Mouse (Mus musculus) v-Abl transformed pro-B cells (cell line): ENCODE measurements at regions not wholly inside any gene's neighbourhood (a gene's known extent, or its start where the extent isn't known, plus 50 kb on each side); places are given as distances from the start of the nearest gene placed in this dataset.

Source experiments
- in situ Hi-C, 2 experiments: fragments of 400-800 bp; cut with MboI; formaldehyde crosslinking; loops; one replicate each; pipeline ENCODE4 v1.15.1; 2025; ENCODE audit not compliant: unreplicated experiment in 2 of 2

DNA sequence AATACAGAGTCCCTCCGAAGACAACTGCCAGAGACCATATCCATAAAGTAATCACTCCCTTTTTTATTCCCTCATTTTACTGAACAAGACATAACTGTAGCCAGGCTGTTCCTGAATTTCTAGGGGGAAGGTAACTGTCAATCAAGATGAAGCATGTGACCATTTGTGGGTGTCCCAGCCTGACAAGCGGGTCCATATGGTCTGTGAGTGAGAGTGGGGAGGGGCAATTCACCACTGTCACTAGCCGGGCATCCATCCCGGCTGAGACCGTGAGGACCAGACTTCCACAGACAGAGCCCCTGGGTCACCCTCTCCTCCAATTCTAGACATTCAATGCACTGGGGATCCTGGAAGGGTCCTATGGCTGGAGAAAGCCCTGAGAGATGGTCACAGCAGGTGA lies 54.6 kb downstream of the Gm11733 start:
- in situ Hi-C loops = no loop called here

DNA sequence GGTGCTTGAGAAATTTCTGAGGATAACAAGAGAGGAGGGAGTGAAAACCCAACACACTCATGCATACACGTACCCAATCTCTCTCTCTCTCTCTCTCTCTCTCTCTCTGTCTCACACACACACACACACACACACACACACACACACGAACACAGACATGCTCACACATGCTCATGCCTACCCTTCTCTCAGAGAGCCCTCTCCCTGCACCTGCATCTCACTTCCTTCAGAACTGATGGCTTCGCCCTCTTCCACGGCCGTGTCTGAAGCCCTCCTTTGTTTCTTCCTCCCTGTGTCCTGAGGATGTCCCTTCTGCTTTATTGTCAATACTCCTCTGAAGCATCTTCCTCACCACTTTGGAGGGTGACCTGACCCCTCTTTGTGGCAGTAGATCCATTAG lies 56.4 kb downstream of the Gm11733 start:
- in situ Hi-C loops = no loop called here

DNA sequence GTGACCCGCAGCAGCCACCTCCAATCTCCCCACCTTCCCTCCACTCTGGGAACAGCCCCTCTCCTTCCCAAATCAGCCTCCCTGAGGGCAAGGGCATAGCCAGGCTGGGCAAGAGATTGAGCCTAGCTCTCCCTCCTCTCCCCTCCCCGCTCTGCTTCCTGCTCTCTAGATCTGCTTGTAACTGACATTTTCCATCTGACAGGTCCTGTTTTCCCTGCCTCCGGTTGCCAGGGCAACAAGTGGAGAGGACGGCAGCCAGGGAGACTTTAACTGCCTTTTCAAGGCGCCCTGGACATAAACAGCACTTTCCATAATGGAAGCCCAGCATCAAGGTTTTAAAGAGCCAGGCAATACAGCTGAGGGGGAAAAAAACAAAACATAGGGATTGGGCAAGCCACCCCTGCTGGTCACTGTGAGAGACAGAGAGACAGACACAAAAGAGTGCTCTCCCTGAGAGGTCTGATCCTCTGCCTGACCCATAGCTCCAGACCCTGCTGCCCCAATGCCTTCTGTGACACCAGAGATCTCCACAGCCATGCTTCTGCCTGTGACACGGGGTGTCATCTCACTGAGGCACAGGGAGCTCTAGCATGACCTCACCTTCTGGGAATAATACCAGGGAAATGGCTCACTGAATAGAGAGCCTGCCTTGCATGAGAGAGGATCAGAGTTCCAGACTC lies 57.2 kb downstream of the Gm11733 start:
- in situ Hi-C loops = no loop called here

DNA sequence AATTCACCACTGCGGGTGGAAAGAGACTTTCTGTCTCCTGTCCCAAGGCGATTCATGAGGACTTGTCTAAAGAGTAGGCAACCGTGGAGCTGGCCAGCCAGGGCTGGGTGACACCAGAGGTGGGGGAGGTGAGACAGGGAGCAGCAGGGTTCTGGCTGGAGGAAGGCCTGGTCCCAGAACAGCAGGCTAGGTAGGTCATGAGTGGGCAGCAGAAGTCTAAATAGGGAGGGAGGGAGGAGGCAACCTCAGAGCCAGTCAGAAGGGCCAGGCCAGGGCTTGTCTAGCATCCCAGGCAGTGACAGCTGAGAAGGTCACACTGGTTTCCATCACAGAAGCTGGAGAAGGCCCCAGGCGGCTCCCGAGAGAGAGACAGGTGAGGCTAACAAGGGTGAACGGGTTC lies 59.0 kb downstream of the Gm11733 start:
- in situ Hi-C loops = no loop called here

DNA sequence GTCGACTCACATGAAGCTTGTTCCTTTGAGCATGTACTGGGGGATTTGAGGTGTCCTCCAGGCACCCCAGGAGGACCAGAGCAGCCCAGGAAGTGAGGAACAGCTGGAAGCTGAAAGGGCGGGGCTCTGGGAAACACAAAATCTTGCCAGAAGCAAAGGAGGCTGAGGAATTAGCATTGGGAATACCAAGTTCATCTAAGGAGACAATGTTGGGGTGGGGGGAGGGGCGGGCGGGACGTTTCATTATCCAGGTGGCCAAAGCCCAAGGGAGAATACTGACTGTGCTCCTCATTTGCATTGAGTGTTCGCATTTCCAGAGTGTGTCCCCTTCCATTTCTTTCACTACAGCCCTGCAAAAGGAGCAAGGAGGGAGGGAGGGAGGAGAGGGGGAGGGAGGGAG lies 60.3 kb downstream of the Gm11733 start:
- in situ Hi-C loops = no loop called here

DNA sequence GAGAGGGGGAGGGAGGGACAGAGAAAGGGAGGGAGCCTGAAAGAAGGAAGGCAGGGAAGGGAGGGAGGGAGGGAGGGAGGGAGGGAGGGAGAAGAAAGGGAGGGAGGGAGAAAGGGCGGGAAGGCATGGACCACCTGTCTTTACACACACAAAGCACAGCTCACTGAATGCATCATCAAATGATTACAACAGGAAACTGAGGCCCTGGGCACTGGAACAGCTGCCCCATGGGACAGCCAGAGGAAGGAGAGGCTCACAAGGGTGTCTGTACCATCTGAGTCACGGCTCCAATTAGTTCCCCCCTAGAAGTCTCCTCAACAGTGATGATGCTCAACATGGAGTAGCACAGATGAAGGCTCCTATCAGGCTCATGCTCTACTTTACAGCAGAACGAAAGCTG lies 60.8 kb downstream of the Gm11733 start:
- in situ Hi-C loops = no loop called here

DNA sequence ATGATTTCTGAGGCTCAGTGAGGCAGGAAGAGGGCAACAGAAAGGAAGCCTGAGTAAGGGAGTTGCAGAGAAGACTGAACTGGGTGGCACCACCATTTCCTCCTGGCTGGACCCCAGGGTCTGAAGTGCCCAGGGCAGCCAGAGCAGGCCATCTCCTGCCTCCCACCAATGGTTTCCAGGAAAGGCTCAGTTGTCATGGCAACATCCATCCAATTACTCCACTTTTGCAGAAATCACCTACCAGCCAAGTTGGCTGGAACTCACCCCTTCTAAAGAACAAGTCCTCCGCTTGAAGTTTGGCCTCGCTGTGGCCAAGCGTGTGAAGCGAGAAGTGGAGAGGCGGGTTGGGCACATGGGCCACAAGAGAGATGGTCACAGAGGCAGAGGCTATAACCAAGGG lies 67.8 kb downstream of the Gm11733 start:
- in situ Hi-C loops = no loop called here

DNA sequence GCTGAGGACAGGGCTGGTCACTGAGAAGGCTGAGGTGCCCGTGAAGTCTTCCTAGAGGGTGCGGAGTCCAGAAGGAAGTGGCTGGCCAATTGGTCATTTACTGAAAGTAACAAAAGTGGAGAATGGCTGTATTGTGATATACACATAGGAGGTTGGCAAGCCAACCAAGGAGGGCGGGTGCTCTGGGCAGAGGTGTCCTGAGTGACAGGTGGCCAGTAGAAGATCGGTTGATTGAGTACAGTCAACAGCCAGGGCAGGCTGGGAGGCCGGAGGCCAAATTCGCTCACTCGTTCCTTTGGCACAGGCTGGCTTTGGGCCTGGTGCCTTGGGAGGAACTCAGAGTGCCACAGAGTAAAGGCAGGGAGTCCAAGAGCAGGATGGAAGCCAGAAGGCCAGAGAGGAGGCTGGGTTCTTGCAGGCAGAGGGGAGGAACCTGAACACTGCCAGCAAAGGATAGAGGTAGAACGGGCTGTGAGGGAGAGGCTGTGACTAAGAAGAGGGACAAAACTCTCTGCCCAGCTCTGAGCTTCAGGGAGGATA lies 68.3 kb downstream of the Gm11733 start:
- in situ Hi-C loops = no loop called here

DNA sequence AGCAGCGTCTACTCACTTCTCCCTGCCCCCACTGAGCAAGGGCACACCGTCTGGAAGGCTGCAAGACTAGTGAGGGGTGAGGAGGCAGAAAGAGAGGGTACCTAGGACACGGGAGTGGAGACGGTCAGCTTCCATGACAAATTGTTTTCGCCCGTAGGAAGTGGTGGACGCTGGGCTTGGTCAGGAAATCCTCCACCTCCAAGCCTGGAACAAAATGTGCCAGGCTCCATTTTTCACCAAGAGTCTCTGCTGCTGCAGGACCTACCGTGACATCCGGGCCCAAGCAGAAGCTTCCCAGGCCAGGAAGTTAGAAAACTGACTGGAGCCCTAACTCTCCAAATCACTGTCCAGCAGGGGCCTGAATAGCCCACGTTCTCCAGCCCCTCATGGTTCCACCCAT lies 69.9 kb downstream of the Gm11733 start:
- in situ Hi-C loops = no loop called here

DNA sequence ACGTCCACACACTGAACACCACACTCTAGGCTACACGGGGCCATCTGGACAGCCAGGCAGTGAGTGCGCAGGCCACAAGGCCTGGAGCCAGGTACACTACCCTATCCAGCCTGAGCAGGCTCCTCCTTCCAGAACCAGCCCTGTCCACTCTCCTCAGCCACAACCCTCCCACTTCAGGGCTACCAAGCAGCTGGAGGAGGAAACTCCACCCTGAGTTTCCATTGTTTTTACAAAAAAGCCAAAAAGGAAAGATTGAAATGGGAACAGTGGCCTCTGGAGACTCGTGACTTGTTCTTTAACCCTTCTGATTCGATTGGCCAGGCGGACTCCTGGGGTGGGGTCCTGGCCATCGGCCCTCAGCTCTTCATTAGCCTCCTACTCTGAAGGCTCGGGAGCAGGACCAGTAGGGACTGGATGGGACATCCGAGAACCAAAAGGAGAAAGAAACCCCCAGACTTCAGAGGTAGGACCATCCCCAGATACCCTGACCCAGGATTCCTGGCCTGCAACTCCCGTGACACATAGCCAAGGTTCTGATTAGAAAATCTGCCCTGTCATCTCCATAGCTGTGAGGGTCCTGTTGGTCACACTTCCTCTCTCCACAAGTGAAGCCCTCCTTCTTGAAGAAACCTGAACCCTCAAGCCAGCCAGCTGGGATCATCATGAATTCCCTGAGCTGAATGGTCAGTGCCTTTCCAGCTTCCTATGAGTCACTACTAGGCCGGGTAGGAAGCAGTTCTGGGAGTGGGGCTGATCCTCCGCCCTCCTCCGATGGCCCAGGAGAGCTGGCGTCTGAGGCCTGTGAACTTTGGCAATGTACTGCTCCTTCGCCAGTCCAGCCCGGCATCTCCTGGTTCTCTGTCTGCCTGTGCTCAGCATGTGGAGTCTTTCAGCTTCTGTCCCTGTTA lies 73.6 kb downstream of the Gm11733 start:
- in situ Hi-C loops = no loop called here

DNA sequence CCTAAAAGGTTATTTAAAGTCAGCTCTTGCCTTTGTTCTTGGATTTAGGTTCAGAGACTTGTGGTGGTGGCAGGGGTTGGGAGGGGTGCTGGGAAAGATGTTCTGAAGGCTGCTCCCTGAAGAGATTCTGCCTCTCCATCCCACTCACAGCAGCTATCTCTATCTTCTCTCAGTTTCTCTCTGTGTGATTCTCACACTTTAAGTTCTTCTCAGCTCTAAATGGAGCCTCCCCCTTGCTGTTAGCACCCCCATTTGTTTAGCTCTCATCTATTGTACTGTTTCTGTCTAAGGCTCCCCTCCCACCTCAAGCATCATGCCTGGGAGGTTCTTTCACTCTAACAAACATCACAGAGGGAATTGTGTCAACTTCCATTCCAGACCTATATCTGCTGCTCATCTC lies 75.7 kb downstream of the Gm11733 start:
- in situ Hi-C loops = no loop called here

DNA sequence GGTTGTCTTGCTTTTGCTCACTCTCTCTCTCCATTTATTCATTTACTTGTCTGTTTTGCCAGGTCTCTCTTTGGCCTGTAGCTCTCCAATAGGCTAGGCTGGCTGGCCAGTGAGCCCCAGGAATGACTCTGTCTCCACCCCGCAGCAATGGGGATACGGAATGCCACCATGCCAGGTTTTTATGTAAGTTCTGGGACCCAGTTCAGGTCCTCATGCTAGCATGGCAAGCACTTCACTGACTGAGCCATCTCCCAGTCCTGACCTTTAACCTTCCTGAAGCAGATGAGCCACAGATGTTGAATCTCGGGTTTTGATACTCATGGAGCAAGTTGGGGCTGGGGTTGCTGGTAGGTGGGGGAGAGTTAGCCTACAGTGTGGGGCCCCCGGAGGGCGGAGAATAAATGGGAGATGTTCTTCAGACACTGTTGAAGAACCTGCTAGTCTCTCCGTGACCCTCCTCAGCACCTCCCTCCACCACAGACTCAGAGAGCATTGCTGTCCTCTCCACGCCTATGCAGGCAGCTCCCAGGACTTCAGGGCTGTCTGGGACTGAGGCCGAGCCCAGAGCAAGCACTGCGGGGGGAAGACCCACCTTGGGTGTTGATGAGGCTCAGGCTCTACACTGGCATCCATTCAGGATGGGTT lies 83.9 kb downstream of the Gm11733 start:
- in situ Hi-C loops = no loop called here

DNA sequence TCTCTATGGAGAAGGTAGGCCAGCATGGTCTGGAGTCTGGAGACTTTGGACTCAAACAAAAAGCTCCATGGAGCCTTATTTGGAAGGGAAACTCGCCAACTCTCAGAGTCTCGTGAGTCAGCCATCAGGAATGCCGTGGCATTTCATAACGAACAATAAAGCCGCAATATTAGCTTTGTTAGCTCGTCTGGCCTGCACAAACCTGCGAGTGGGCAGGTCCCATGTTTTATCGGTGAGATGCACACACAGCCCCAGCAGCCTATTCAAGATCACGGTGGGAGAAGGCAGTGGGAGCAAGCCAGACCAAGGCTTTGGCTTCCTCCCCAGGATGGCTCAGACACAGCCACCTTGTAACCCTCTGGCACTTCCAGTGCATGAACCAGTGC lies 84.4 kb downstream of the Gm11733 start:
- in situ Hi-C loops = no loop called here

DNA sequence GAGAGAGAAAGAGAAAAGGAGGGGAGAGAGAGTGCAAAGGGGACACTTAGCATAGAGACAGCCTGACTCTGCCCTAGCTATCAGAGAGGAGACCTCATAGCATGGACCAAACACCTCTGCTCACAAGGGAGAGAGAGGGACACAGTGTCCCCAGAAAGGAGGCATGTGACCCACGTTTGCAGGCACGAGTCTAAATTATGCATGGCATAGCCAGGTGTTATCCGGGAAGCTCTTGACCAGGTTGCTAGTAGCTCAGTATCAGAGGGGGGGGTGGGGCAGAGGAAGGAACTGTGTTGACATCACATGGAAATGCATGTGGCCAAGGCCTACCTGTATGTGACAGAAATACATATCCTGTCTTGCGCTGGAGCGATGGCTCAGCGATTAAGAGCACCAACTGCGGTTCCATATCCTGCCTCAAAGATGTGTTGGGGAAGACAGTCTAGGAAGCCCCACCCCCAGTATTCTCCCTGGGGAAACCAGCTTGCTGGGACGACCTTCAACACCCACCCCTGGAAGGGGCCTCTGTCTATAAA lies 84.5 kb upstream of the Tnrc6c start:
- in situ Hi-C loops = no loop called here

DNA sequence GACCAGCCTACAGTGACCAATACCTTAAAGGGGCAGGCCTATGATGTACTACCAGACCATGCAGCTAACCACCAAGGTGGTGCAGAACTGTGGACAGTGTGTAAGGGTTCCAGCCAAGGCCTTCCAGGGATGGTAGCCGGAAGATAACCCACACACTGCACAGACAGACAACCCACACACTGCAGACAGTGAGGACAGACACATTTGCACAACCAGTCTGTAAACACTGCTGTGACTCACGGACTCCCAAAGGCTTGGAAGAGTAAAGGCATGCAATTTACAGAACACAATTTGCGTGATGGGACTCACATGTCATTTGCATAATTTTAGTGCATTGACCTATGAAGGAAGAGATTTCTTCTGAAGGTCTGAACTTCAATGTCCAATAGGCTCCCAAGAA lies 82.2 kb upstream of the Tnrc6c start:
- in situ Hi-C loops = no loop called here

DNA sequence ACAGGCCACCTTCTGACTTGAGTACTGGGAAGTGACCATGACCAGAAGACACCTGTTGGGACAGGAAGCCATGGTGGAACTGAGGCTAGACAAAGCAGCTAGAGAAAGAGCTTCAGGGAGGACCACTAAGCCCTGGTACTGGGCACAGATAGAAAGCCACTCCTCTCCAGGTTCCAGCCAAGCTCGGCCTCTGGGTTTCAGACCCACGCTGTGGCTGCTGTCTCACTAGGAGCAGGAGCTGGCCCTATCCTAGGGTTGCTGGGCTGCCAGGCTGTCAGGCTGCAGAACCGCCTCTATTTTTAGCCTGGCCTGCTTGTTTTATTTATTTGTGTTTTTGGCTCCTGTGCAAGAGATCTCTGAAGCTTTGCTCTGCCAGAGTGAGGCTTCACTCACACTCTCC lies 79.4 kb upstream of the Tnrc6c start:
- in situ Hi-C loops = no loop called here

DNA sequence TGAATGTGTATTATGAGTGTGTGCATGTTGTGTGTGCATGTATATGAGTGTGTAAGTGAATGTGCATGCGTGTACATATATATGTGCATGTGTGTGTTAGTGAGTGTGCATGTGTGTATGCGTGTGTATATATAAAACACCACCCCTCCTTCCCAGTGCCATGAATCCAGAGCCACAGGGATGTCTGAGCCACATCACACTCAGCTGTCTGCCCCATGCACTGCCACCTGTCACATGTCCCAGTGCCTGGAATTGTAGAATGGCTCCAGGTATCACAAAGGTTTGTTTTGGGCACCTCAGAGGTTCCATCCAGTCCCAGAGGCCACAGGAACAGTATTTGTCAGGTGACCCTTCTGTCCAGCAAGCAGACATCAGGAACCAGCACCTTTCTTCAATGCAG lies 75.0 kb upstream of the Tnrc6c start:
- in situ Hi-C loops = no loop called here

DNA sequence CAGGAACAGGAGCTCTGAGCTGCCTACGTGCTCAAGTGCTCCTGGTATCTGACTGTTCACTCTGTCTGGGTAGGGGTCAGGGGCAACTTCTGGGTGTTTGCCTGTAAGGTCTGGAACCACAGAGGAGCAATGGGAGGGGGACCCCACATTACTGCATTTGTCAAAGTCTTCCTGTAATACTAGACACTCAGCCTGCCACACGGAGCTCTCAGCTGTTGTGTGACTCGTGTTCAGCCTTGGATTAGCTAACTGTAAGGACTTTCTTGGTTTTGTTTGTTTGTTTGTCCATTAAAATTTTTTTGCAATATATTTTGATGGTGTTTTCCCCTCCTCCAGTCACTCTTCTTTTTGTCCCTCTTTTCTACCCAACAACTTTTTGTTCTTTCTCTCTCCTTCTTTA lies 74.4 kb upstream of the Tnrc6c start:
- in situ Hi-C loops = no loop called here

DNA sequence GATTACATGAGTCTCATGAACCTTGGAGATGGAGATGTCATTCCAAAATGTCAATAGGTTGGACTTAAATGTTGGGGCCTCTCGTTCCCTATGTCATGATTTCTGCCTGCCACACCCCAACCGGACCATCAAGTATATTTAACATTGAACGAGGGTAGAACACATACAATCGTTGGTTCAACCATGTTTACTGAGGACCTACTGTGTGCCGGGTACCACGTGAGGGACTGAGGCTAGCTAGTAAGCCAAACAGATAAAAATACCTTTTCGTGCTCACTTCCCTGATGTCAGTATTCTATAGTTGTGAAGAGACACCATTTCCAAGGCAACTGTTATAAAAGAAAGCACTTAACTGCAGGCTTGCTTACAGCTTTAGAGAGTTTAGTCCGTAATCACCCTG lies 70.6 kb upstream of the Tnrc6c start:
- in situ Hi-C loops = no loop called here

DNA sequence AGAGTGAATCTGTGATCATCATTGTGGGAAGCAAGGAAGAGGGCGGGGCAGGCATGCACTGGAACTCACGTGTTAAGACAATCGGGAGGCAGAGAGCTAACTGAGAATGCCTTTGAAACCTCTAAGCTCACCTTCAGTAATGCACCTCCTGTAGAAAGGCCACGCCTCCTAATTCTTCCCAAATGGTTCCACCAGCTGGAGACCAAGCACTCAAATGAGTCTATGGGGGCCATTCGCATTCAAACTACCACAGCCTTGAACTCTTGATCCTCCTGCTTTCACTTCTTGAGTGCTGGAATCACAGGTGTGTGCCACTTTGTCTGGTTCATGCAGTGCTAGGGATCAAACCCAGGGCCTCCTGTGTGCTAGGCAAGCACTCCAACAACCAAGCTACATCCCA lies 68.5 kb upstream of the Tnrc6c start:
- in situ Hi-C loops = no loop called here

DNA sequence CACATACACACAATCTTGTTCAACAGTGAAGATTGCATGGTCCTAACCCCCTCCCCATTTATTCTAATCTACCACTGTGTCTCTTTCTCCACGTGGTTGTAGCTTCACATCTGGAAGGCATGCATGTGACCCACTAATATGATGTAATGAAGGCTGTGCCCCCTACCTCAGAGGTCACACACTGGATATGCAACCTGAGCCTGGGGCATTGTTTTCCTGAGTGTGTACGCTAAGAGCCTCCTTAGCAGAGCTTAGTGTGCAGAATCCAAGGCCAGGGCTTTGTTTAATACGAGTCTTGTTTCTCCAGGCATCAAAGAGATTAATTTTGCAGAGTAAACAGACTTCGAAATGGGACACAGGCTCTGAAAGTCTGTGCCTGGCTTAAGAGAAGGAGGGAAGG lies 68.0 kb upstream of the Tnrc6c start:
- in situ Hi-C loops = no loop called here
